Mouse (Mus musculus): ENCODE measurements around the gene Dstn. TPM values are rescaled to one million over a fixed set of nuclear protein-coding genes. Genes with fewer than 3 reads are reported as not detected.

Dstn gene
- polyA plus RNA-seq, 1 experiment: 179 TPM

DNA sequence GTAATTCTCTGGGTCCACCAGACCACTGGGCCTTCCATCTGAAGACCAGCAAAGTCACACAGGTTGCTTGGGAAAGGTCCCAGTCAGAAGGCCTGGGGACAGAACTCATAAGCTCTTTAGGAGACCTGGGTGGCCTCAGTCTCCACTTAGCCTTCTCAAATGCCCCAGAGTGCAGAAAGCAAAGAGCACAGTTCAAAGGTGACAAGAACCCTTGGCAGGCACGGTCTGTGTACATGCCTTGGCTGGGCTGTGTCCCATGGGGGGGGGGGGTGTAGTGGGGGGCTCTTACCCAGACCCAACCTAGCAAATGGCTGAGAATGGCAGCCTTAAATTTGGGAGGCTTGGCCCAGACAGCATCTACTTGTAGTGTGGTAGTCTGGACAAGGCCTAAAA, 35.9 kb downstream of the Dstn start:
- TF ChIP-seq CTCF (IDR thresholded peaks at IDR 0.05; ENCODE audit: low read depth, low read length): no peak
- TF ChIP-seq POLR2A (IDR thresholded peaks at IDR 0.05; ENCODE audit: borderline replicate concordance, low read depth, low read length): no peak
- Histone ChIP-seq H3K4me1 (ENCODE audit: control insufficient read depth, insufficient read depth, low read length) (0 out of 2 replicates have a peak, but pooled peaks cover 3% of the 10 kb centered on the region), H3K27ac (ENCODE audit: insufficient read depth, low read depth, low read length) (no peak overlapping the region), H3K4me3 (ENCODE audit: insufficient read depth, low read length) (no peak overlapping the region)

DNA sequence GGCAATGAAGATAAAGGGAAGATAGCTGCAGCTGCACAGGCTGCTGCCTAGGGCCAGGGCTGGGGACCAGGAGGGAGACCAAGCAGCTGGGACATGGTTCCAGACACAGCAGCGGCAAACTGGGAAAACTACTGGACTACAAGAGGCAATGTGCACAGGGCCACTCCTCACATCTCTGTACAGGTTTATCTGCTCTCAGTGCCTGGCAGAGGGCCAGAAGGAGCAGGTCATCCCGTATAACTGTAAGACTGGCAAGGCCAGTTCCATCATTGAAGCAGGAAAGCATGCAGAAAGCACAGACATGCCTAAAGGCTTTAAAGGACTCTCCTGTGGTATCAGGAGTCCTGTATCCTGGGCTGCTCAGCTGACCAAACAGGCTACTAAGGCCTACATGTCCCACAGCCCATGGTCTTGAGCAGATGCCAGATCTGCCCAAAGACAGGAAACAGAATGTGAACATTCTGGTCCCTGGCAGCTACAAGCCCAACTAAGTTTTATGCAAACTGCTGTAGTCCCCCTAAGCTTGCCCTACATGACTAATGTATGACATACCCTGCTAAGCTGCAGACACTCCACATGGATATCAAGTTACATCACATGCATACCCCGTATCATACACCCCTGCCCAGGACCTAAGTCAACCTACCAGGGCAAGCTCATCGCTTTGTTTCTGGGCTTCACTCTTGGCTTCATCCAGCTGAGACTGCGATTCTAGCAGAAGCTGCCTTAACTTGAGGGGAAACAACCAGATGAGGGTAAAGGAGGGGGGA, 36.6 kb downstream of the Dstn start:
- no peak overlapping the region for H3K4me3 ChIP-seq (ENCODE audit: insufficient read depth, low read length)
- no peak overlapping the region for H3K27ac ChIP-seq (ENCODE audit: insufficient read depth, low read depth, low read length)
- H3K4me1 ChIP-seq (ENCODE audit: control insufficient read depth, insufficient read depth, low read length): 0 out of 2 replicates have a peak, but pooled peaks cover 3% of the 10 kb centered on the region
- TF ChIP-seq POLR2A (IDR thresholded peaks at IDR 0.05; ENCODE audit: borderline replicate concordance, low read depth, low read length): no peak
- TF ChIP-seq CTCF (IDR thresholded peaks at IDR 0.05; ENCODE audit: low read depth, low read length): no peak

DNA sequence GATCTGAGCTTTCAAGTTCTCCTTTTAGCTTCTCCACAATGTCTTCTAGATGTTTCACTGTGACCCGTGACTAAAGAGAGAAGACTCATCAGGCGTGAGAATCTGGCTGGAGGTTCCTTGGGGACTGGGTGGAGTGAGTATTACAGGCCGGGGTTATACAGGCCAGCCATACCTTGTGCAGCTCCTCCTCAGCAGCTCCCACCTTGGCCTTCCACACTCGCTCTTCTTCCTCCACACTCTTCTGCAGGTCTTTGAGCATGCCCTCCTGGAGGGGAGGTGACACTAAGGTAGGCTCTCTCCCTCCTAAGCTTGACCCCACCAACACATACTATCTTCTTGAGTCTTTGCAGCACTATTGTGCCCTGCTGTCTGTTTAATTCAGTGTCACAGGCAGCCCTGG, 38.8 kb downstream of the Dstn start:
- Histone ChIP-seq H3K4me3 (ENCODE audit: insufficient read depth, low read length) (no peak overlapping the region), H3K27ac (ENCODE audit: insufficient read depth, low read depth, low read length) (no peak overlapping the region), H3K4me1 (ENCODE audit: control insufficient read depth, insufficient read depth, low read length) (no peaks in the 10 kb centered on the region)
- TF ChIP-seq POLR2A (IDR thresholded peaks at IDR 0.05; ENCODE audit: borderline replicate concordance, low read depth, low read length): no peak
- TF ChIP-seq CTCF (IDR thresholded peaks at IDR 0.05; ENCODE audit: low read depth, low read length): no peak

DNA sequence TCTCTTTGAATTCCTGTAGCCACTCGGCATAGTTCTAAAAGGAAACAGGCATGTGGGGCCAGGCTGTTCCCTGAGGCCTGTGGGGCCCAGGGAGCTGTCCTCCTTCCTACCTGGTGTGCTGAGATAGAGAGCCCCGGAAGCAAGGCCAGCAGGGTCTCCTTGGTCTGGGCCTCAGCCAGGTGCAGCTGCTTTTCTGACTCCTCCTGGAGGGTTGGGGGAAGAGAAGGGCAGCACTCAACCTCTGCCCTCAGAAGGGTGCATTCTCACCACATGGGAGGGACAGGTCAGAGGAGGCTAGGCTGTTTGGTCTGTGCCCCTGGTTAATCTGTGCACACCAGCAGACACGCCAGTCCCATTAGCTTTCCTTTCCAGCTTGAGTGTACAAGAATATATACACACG, 39.9 kb downstream of the Dstn start:
- Histone ChIP-seq H3K4me3 (ENCODE audit: insufficient read depth, low read length) (no peak overlapping the region), H3K4me1 (ENCODE audit: control insufficient read depth, insufficient read depth, low read length) (no peaks in the 10 kb centered on the region), H3K27ac (ENCODE audit: insufficient read depth, low read depth, low read length) (no peak overlapping the region)
- TF ChIP-seq CTCF (IDR thresholded peaks at IDR 0.05; ENCODE audit: low read depth, low read length) (no peak), POLR2A (IDR thresholded peaks at IDR 0.05; ENCODE audit: borderline replicate concordance, low read depth, low read length) (no peak)

DNA sequence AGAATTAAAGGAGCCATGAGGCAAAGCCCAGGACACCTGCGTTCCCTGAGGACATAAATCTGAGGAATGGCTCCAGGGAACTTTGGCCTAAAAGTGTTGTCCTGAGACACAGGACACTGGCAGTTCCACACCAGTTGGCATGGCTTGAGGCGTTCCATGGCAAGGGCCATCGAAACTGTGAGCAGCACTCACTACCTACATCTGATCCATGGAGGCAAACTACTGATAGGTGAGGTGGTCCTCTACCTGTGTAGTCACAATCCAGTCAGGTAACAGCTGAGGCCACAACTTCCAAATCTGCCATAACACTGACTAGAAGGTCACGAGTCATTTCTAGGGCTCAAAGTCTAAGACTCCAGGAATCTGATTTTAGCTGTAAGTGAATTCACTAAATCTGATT, 40.6 kb downstream of the Dstn start:
- TF ChIP-seq POLR2A (IDR thresholded peaks at IDR 0.05; ENCODE audit: borderline replicate concordance, low read depth, low read length): no peak
- no peak for TF ChIP-seq CTCF (IDR thresholded peaks at IDR 0.05; ENCODE audit: low read depth, low read length)
- H3K27ac ChIP-seq (ENCODE audit: insufficient read depth, low read depth, low read length): no peak overlapping the region
- no peak overlapping the region for H3K4me3 ChIP-seq (ENCODE audit: insufficient read depth, low read length)
- no peaks in the 10 kb centered on the region for H3K4me1 ChIP-seq (ENCODE audit: control insufficient read depth, insufficient read depth, low read length)

DNA sequence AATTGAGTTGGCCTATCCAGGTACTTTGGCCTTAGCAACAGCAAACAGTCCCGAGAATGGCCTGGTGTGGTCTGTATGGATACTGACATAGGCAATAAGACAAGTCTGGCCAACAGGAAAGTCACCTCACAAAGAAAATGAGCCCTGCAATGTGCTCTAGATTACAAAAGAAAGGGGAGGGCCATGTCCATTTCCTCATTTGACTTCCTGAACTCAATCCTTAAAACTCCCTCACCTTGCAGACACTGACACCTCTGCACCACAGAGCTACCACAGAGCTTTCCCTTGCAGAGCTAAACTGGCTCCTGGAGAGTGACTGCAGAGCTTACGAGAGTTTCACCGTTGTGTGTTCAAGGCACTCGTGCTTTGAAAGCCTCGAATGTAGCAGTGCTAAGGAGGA, 47.1 kb downstream of the Dstn start:
- no peak overlapping the region for H3K4me3 ChIP-seq (ENCODE audit: insufficient read depth, low read length)
- H3K4me1 ChIP-seq (ENCODE audit: control insufficient read depth, insufficient read depth, low read length): peaks cover 7% of the 10 kb centered on the region; the same call in 1 of the 2 replicates
- TF ChIP-seq POLR2A (IDR thresholded peaks at IDR 0.05; ENCODE audit: borderline replicate concordance, low read depth, low read length) (no peak), CTCF (IDR thresholded peaks at IDR 0.05; ENCODE audit: low read depth, low read length) (no peak)
- H3K27ac ChIP-seq (ENCODE audit: insufficient read depth, low read depth, low read length): no peak overlapping the region

DNA sequence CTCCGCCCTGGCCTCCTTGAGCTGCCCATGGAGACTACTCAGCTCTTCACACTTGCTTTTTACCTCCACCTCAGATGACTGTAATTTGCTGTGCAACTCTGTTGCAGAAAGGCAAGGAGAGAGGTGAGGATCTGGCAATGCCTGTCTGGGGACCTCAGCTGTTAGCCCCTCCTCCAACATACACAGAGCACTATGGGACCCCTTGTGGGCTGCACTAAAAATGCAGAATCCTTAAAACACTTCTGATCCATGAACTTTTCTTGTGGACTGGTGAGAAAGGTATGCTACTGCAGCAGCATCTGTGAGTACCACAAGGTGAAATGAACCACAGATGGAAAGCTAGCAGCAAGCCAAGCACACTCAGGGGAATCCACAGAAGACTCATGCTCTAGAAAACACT, 48.2 kb downstream of the Dstn start:
- Histone ChIP-seq H3K27ac (ENCODE audit: insufficient read depth, low read depth, low read length) (no peak overlapping the region), H3K4me3 (ENCODE audit: insufficient read depth, low read length) (no peak overlapping the region), H3K4me1 (ENCODE audit: control insufficient read depth, insufficient read depth, low read length) (peaks cover 7% of the 10 kb centered on the region; the same call in 1 of the 2 replicates)
- no peak for TF ChIP-seq CTCF (IDR thresholded peaks at IDR 0.05; ENCODE audit: low read depth, low read length)
- no peak for TF ChIP-seq POLR2A (IDR thresholded peaks at IDR 0.05; ENCODE audit: borderline replicate concordance, low read depth, low read length)

DNA sequence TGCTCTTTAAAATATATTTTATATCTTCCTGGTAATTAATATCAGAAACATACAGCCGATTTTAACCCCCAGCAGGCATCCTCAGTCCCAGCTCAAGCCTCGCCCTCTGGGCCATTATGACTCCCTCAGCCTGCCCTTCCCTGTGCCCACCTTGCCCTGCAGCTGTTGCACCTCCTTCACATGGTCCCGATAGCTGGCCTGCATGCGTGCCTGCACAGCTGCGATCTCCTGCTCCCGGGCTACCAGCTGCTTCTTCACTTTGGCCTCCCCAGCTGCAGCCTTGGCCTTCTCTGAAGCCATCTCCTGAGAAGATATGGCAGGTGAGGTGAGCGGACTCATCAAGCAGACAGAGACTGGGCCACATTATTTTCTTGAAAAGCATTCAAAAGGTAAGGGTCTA, 54.1 kb downstream of the Dstn start:
- no peak overlapping the region for H3K27ac ChIP-seq (ENCODE audit: insufficient read depth, low read depth, low read length)
- TF ChIP-seq POLR2A (IDR thresholded peaks at IDR 0.05; ENCODE audit: borderline replicate concordance, low read depth, low read length): no peak
- H3K4me3 ChIP-seq (ENCODE audit: insufficient read depth, low read length): no peak overlapping the region
- peaks cover 6% of the 10 kb centered on the region for H3K4me1 ChIP-seq (ENCODE audit: control insufficient read depth, insufficient read depth, low read length)

DNA sequence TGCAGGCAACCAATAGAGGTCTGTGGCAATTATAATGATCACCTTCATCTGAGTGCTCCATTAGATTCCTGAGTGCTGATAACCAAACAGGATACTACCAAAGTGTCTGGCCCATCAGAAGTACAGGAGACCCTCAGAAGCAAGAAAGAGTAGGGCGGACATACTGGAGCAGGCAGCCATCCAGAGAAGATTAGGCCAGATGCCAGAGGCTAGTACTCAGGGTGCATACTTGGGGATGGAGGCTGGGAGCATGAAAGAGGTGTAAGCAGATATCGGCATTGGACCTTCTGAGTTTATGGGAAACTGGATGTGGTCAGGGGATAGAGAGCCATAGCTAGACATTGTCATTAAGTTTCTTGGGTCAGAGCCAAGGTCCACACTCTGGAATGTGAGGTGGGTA, 55.7 kb downstream of the Dstn start:
- Histone ChIP-seq H3K4me3 (ENCODE audit: insufficient read depth, low read length) (no peak overlapping the region), H3K4me1 (ENCODE audit: control insufficient read depth, insufficient read depth, low read length) (peaks cover 21% of the 10 kb centered on the region), H3K27ac (ENCODE audit: insufficient read depth, low read depth, low read length) (no peak overlapping the region)
- no peak for TF ChIP-seq POLR2A (IDR thresholded peaks at IDR 0.05; ENCODE audit: borderline replicate concordance, low read depth, low read length)
- TF ChIP-seq CTCF (IDR thresholded peaks at IDR 0.05; ENCODE audit: low read depth, low read length): no peak

DNA sequence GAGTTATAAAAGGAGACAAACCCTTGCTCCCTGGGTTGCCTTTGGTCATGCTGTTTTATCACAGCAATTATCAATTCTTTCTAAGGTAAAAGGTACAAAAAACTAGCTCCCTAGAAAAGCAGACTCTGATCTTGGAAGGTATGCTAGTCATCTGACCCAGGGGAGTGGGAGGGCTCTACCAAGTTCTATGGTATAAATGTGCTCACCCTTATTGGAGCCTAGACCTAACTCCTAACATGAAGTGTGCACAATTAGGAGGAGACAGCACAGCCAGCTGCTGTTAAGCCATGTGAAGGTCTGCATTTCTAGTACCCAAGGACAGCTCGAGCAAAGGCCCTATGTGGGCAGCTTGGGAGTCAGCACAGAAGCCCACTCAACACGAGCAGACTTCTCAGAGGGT, 56.8 kb downstream of the Dstn start:
- TF ChIP-seq POLR2A (IDR thresholded peaks at IDR 0.05; ENCODE audit: borderline replicate concordance, low read depth, low read length) (no peak), CTCF (IDR thresholded peaks at IDR 0.05; ENCODE audit: low read depth, low read length) (no peak)
- Histone ChIP-seq H3K4me3 (ENCODE audit: insufficient read depth, low read length) (no peak overlapping the region), H3K4me1 (ENCODE audit: control insufficient read depth, insufficient read depth, low read length) (peaks cover 29% of the 10 kb centered on the region), H3K27ac (ENCODE audit: insufficient read depth, low read depth, low read length) (no peak overlapping the region)

All from bone marrow macrophage, adult 2 months (primary cell).